In genomic region chr6:80786282-80786681, GRCm38 (mm10) we compare ENCODE assay signal across 11 mouse cellular contexts.
DNase-seq lines count a peak whose midpoint lies in the region; ATAC-seq and TF ChIP-seq lines count a peak whose summit lies in the region.
"Had no signal": no experiment of that assay in that cellular context is flagged by ENCODE, and none has a peak within 500 bp of the region (broad histone marks: within the 10 kb centered on the region; RNA-seq: fewer than 3 reads in every experiment).

No protein-coding gene starts in this region.

- H3K27ac ChIP-seq in gastrocnemius, adult 2 months: no peak overlapping the region
- H3K27ac ChIP-seq: embryonic facial prominence, embryonic 15.5 days had no signal

- H3K4me3 ChIP-seq in gastrocnemius, adult 2 months: no peak overlapping the region
- H3K4me3 ChIP-seq: embryonic facial prominence, embryonic 15.5 days had no signal

- peak; percentile 6 to 73 for DNase-seq in adrenal gland, adult (ENCODE audit: inconsistent age in 2 of 2, low spot score in 1 of 2)
- DNase-seq in adrenal gland, postnatal 4 days (ENCODE audit: low spot score in 2 of 2): no peak
- peak; percentile 42 for DNase-seq in left cerebral cortex, postnatal 4 days
- DNase-seq in left cerebral cortex, adult 8-10 months (ENCODE audit: low spot score in 2 of 2): no peak
- DNase-seq in ZHBTc4 (ENCODE audit: low read depth, low spot score): peak; percentile 32
- peak; percentile 27 for DNase-seq in kidney, postnatal 10 days
- no peak for DNase-seq in gastrocnemius, adult 2 months
- DNase-seq: heart, postnatal 14 days; right cerebral cortex, postnatal 4 days had no signal

- intact Hi-C loops in left cerebral cortex, postnatal 4 days (cut with DNase I): no loop called here
- intact Hi-C loops in gastrocnemius, adult 2 months (cut with DNase I): no loop called here

- no peak for TF ChIP-seq CTCF in gastrocnemius, adult 2 months (IDR thresholded peaks at IDR 0.05)

- ATAC-seq in erythroblast, adult 5-6 weeks (replicated peaks; ENCODE audit: low FRiP score, poor library complexity, severe bottlenecking): no peak

Comparison
In these comparisons a context has a peak if more than half of its experiments do, and no peak if none do; other contexts are left out.
1. DNase-seq: peak in adrenal gland, adult (2 of 2), left cerebral cortex, postnatal 4 days (single experiment), ZHBTc4 (single experiment) and kidney, postnatal 10 days (single experiment); none in adrenal gland, postnatal 4 days (0 of 2), left cerebral cortex, adult 8-10 months (0 of 2) and gastrocnemius, adult 2 months (single experiment).